Comparison of ENCODE assay signal across 8 mouse cellular contexts in the genomic region with DNA sequence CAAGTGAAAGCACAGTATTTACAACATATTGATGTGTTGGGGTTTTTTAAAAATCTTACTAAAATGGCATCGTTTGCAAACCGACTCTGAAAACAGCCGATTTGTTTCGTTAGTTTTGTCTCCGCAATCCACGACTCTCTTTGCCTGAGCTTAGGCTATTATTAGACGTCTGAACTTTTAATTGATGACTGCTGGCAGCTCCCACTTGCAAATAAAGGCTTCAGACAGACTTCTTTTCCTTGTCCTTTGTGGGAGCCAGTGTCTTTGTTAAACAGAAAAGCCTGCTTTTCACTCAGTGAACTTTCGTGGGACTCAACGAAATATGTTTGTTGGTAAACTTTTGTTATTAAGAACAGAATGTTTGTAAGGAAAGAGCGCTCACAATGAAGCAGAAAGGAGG. TPM values are rescaled to one million over a fixed set of nuclear protein-coding genes. Genes with fewer than 3 reads are reported as not detected.
A peak's percentile ranks its signal among the peaks of the same experiment; 100 is the strongest.
DNase-seq lines count a peak whose midpoint lies in the region; ATAC-seq and TF ChIP-seq lines count a peak whose summit lies in the region.

No protein-coding gene starts in this region.

- H3K36me3 ChIP-seq in E14TG2a.4 (ENCODE audit: insufficient read depth, low read length) = peaks cover 11% of the 10 kb centered on the region; the same call in 1 of the 2 replicates
- no peaks in the 10 kb centered on the region for H3K36me3 ChIP-seq in forebrain, embryonic 15.5 days
- H3K36me3 ChIP-seq in liver, embryonic 14.5 days (replicated peaks; ENCODE audit: control insufficient read depth, insufficient read depth, low read depth) = no peaks in the 10 kb centered on the region

- peak in 1 of 2 experiments; percentile 2 for DNase-seq in cerebellum, adult 2 months
- no peak for DNase-seq in cerebellum, adult 11-12 months
- DNase-seq in liver, embryonic 14.5 days (ENCODE audit: low read depth in 3 of 3, low spot score in 3 of 3) = no peak
- no peak for DNase-seq in ovary, postnatal 14 days (ENCODE audit: low spot score)
- no peak for DNase-seq in thymus, postnatal 0 days (ENCODE audit: low spot score)

- H3K9me3 ChIP-seq in E14TG2a.4 (ENCODE audit: low read length) = no peaks in the 10 kb centered on the region
- no peaks in the 10 kb centered on the region for H3K9me3 ChIP-seq in forebrain, embryonic 15.5 days
- no peaks in the 10 kb centered on the region for H3K9me3 ChIP-seq in liver, embryonic 14.5 days (ENCODE audit: control insufficient read depth, low read length)

- no peaks in the 10 kb centered on the region for H3K4me1 ChIP-seq in cerebellum, adult 2 months (ENCODE audit: control insufficient read depth, insufficient read depth, low read length)
- peaks cover 27% of the 10 kb centered on the region for H3K4me1 ChIP-seq in E14TG2a.4 (replicated peaks; ENCODE audit: low read depth, low read length)
- H3K4me1 ChIP-seq in forebrain, embryonic 15.5 days = peaks cover 4% of the 10 kb centered on the region; the same call in 1 of the 2 replicates
- H3K4me1 ChIP-seq in liver, embryonic 14.5 days (replicated peaks; ENCODE audit: control insufficient read depth in 2 of 2, insufficient read depth in 2 of 2, low read length in 1 of 2) = no peaks in the 10 kb centered on the region; a peak in 1 of 4 replicates

- WGBS in cerebellum, adult 2 months = 7% methylated on average over 10 of the region's 10 CpGs
- WGBS in forebrain, embryonic 15.5 days = 25% methylated on average over 10 of the region's 10 CpGs
- 26% methylated on average over 10 of the region's 10 CpGs for WGBS in liver, embryonic 14.5 days (ENCODE audit: insufficient replicate concordance)

- ATAC-seq in forebrain, embryonic 15.5 days (replicated peaks) = no peak
- no peak for ATAC-seq in liver, embryonic 14.5 days (ENCODE audit: insufficient read depth)
- ATAC-seq in megakaryocyte-erythroid progenitor cell, adult 5-6 weeks (replicated peaks; ENCODE audit: low FRiP score, low TSS enrichment, poor library complexity, severe bottlenecking) = no peak

- H3K27me3 ChIP-seq in cerebellum, adult 2 months (ENCODE audit: control insufficient read depth, insufficient read depth, low read length) = no peaks in the 10 kb centered on the region
- no peaks in the 10 kb centered on the region for H3K27me3 ChIP-seq in E14TG2a.4 (ENCODE audit: insufficient read depth, low read length)
- H3K27me3 ChIP-seq in forebrain, embryonic 15.5 days = no peaks in the 10 kb centered on the region
- H3K27me3 ChIP-seq in liver, embryonic 14.5 days (ENCODE audit: control insufficient read depth, insufficient read depth, low read length) = no peaks in the 10 kb centered on the region

- no peak overlapping the region for H3K27ac ChIP-seq in cerebellum, adult 2 months (ENCODE audit: insufficient read depth, low read length)
- H3K27ac ChIP-seq in forebrain, embryonic 15.5 days (replicated peaks) = peak overlapping the region; percentile 86; the same call in 1 of the 2 replicates
- no peak overlapping the region for H3K27ac ChIP-seq in liver, embryonic 14.5 days

- H3K9ac ChIP-seq in forebrain, embryonic 15.5 days (replicated peaks) = peak overlapping the region; percentile 41; the same call in 1 of the 2 replicates
- H3K9ac ChIP-seq in liver, embryonic 14.5 days (replicated peaks) = no peak overlapping the region

- no peak for TF ChIP-seq CTCF in cerebellum, adult 2 months (IDR thresholded peaks at IDR 0.05; ENCODE audit: borderline replicate concordance, insufficient read depth, low read depth, low read length)
- TF ChIP-seq CTCF in E14TG2a.4 (conservative IDR thresholded peaks at IDR 0.05; ENCODE audit: low read length) = no peak
- TF ChIP-seq CTCF in liver, embryonic 14.5 days (IDR thresholded peaks at IDR 0.05; ENCODE audit: low read depth) = no peak

- no peak for TF ChIP-seq POLR2A in cerebellum, adult 2 months (IDR thresholded peaks at IDR 0.05; ENCODE audit: borderline replicate concordance, insufficient read depth, low read length)

- H3K4me3 ChIP-seq in cerebellum, adult 2 months (replicated peaks; ENCODE audit: insufficient read depth, low read depth, low read length) = peak overlapping the region; percentile 84
- peak overlapping the region; percentile 86 for H3K4me3 ChIP-seq in E14TG2a.4 (replicated peaks; ENCODE audit: low read length)
- peak overlapping the region; percentile 59 for H3K4me3 ChIP-seq in forebrain, embryonic 15.5 days
- peak overlapping the region; percentile 74 to 99 for H3K4me3 ChIP-seq in liver, embryonic 14.5 days (ENCODE audit: insufficient read depth in 1 of 2, low read depth in 2 of 2, low read length in 2 of 2)

- peak overlapping the region; percentile 45 for H3K4me2 ChIP-seq in forebrain, embryonic 15.5 days (replicated peaks)
- peak overlapping the region; percentile 69 for H3K4me2 ChIP-seq in liver, embryonic 14.5 days (ENCODE audit: low read depth)

- no peak for TF ChIP-seq EP300 in liver, embryonic 14.5 days (IDR thresholded peaks at IDR 0.05; ENCODE audit: low read depth)

RNA-seq across cellular contexts. Expression of a gene that starts 0.6 kb away (rescaled TPM):
- polyA plus RNA-seq in cerebellum, adult 2 months (2012; rRNA removed) = 71.8 and 72.0 TPM in 2 replicates
- polyA plus RNA-seq in forebrain, embryonic 15.5 days (2015; fragmentation: Nextera tagmentation; extraction: Ambion mirVana) = 112 and 115 TPM in 2 replicates
- polyA plus RNA-seq in liver, embryonic 14.5 days (2012; rRNA removed) = 66.5 and 105 TPM in 2 replicates
- 189 and 191 TPM in 2 replicates for polyA plus RNA-seq in liver, embryonic 14.5 days (2014; fragmentation: Nextera tagmentation; extraction: Ambion mirVana)
- 36.9 and 37.6 TPM in 2 replicates for total RNA-seq in megakaryocyte-erythroid progenitor cell, adult 5-6 weeks (2014; fragmentation: Nextera tagmentation)
- total RNA-seq in megakaryocyte-erythroid progenitor cell, adult 5-6 weeks (2017) = 75.5 and 112 TPM in 2 replicates
- polyA plus RNA-seq in thymus, postnatal 0 days (2015; fragmentation: Nextera tagmentation; extraction: Ambion mirVana) = 43.7 and 45.0 TPM in 2 replicates

RNA-seq across cellular contexts. Expression of a gene that starts 30.9 kb away (rescaled TPM):
- polyA plus RNA-seq in cerebellum, adult 2 months (2012; rRNA removed) = 123 and 134 TPM in 2 replicates
- polyA plus RNA-seq in forebrain, embryonic 15.5 days (2015; fragmentation: Nextera tagmentation; extraction: Ambion mirVana) = 17.5 and 17.7 TPM in 2 replicates
- polyA plus RNA-seq in liver, embryonic 14.5 days (2012; rRNA removed) = 6.4 and 13.8 TPM in 2 replicates
- 2.9 and 4.0 TPM in 2 replicates for polyA plus RNA-seq in liver, embryonic 14.5 days (2014; fragmentation: Nextera tagmentation; extraction: Ambion mirVana)
- not detected in 2 replicates for total RNA-seq in megakaryocyte-erythroid progenitor cell, adult 5-6 weeks (2014; fragmentation: Nextera tagmentation)
- 0.19 TPM in 1 of 2 replicates, not detected in the other for total RNA-seq in megakaryocyte-erythroid progenitor cell, adult 5-6 weeks (2017)
- 0.27 and 0.31 TPM in 2 replicates for polyA plus RNA-seq in thymus, postnatal 0 days (2015; fragmentation: Nextera tagmentation; extraction: Ambion mirVana)

RNA-seq across cellular contexts. Expression of a gene that starts 34.0 kb away (rescaled TPM):
- 27.8 and 33.7 TPM in 2 replicates for polyA plus RNA-seq in cerebellum, adult 2 months (2012; rRNA removed)
- polyA plus RNA-seq in forebrain, embryonic 15.5 days (2015; fragmentation: Nextera tagmentation; extraction: Ambion mirVana) = 138 and 141 TPM in 2 replicates
- polyA plus RNA-seq in liver, embryonic 14.5 days (2012; rRNA removed) = 73.5 and 131 TPM in 2 replicates
- polyA plus RNA-seq in liver, embryonic 14.5 days (2014; fragmentation: Nextera tagmentation; extraction: Ambion mirVana) = 154 and 162 TPM in 2 replicates
- total RNA-seq in megakaryocyte-erythroid progenitor cell, adult 5-6 weeks (2014; fragmentation: Nextera tagmentation) = 116 and 122 TPM in 2 replicates
- 78.6 and 91.4 TPM in 2 replicates for total RNA-seq in megakaryocyte-erythroid progenitor cell, adult 5-6 weeks (2017)
- polyA plus RNA-seq in thymus, postnatal 0 days (2015; fragmentation: Nextera tagmentation; extraction: Ambion mirVana) = 3.5 and 3.6 TPM in 2 replicates

RNA-seq across cellular contexts. Expression of a gene that starts 41.8 kb away (rescaled TPM):
- 0.22 and 0.33 TPM in 2 replicates for polyA plus RNA-seq in cerebellum, adult 2 months (2012; rRNA removed)
- polyA plus RNA-seq in forebrain, embryonic 15.5 days (2015; fragmentation: Nextera tagmentation; extraction: Ambion mirVana) = 1.3 and 1.4 TPM in 2 replicates
- polyA plus RNA-seq in liver, embryonic 14.5 days (2012; rRNA removed) = 0.12 and 0.14 TPM in 2 replicates
- polyA plus RNA-seq in liver, embryonic 14.5 days (2014; fragmentation: Nextera tagmentation; extraction: Ambion mirVana) = 0.10 and 0.76 TPM in 2 replicates
- not detected in 2 replicates for total RNA-seq in megakaryocyte-erythroid progenitor cell, adult 5-6 weeks (2014; fragmentation: Nextera tagmentation)
- not detected in 2 replicates for total RNA-seq in megakaryocyte-erythroid progenitor cell, adult 5-6 weeks (2017)
- 0.23 and 0.78 TPM in 2 replicates for polyA plus RNA-seq in thymus, postnatal 0 days (2015; fragmentation: Nextera tagmentation; extraction: Ambion mirVana)

RNA-seq across cellular contexts. Expression of a gene that starts 42.5 kb away (rescaled TPM):
- polyA plus RNA-seq in cerebellum, adult 2 months (2012; rRNA removed) = 110 and 114 TPM in 2 replicates
- polyA plus RNA-seq in forebrain, embryonic 15.5 days (2015; fragmentation: Nextera tagmentation; extraction: Ambion mirVana) = 199 and 201 TPM in 2 replicates
- polyA plus RNA-seq in liver, embryonic 14.5 days (2012; rRNA removed) = 106 and 169 TPM in 2 replicates
- polyA plus RNA-seq in liver, embryonic 14.5 days (2014; fragmentation: Nextera tagmentation; extraction: Ambion mirVana) = 137 and 150 TPM in 2 replicates
- total RNA-seq in megakaryocyte-erythroid progenitor cell, adult 5-6 weeks (2014; fragmentation: Nextera tagmentation) = not detected in 2 replicates
- 7.1 TPM in 1 of 2 replicates, not detected in the other for total RNA-seq in megakaryocyte-erythroid progenitor cell, adult 5-6 weeks (2017)
- 10.2 and 13.8 TPM in 2 replicates for polyA plus RNA-seq in thymus, postnatal 0 days (2015; fragmentation: Nextera tagmentation; extraction: Ambion mirVana)
